Mouse (Mus musculus) kidney, embryonic 14.5 days (tissue): ENCODE data around the gene Ssc4d. TPM values are rescaled to one million over a fixed set of nuclear protein-coding genes. Genes with fewer than 3 reads are reported as not detected.

ENCODE experiments used
- ATAC-seq: fragments of 200-750 bp; cut with Nextera tagmentation; 2 replicates; pipeline ENCODE4 v1.8.0; 2017; ENCODE audit warnings: moderate number of reproducible peaks, mild to moderate bottlenecking, moderate TSS enrichment, moderate library complexity; ENCODE audit not compliant: low FRiP score, low TSS enrichment
- H3K27ac ChIP-seq: fragments of 300-500 bp; sonication (generic); 2 replicates; pipeline ENCODE4 v1.5.1; 2014; ENCODE audit warnings: low read depth, mild to moderate bottlenecking, low read length, moderate library complexity, mixed read lengths
- H3K27me3 ChIP-seq: fragments of 300-500 bp; sonication (generic); 2 replicates; pipeline ENCODE4 v1.6.1; 2014; ENCODE audit warnings: mild to moderate bottlenecking, low read length; ENCODE audit not compliant: control insufficient read depth, insufficient read depth
- H3K36me3 ChIP-seq: fragments of 300-500 bp; sonication (generic); 2 replicates; pipeline ENCODE4 v1.6.1; 2014; ENCODE audit warnings: low read length, mixed read lengths; ENCODE audit not compliant: control insufficient read depth, insufficient read depth
- H3K4me1 ChIP-seq: fragments of 300-500 bp; sonication (generic); 2 replicates; pipeline ENCODE4 v1.6.1; 2014; ENCODE audit warnings: low read length, mixed read lengths; ENCODE audit not compliant: control insufficient read depth, insufficient read depth
- H3K4me2 ChIP-seq: fragments of 300-500 bp; sonication (generic); replicated peaks from 2 replicates; pipeline ENCODE4 v1.6.1; 2014; ENCODE audit warnings: low read depth, mild to moderate bottlenecking, low read length
- H3K4me3 ChIP-seq: fragments of 300-500 bp; sonication (generic); 2 replicates; pipeline ENCODE4 v1.5.1; 2014; ENCODE audit warnings: mild to moderate bottlenecking, low read length
- H3K9ac ChIP-seq: fragments of 300-500 bp; sonication (generic); 2 replicates; pipeline ENCODE4 v1.6.1; 2014; ENCODE audit warnings: low read depth, mild to moderate bottlenecking, low read length, moderate library complexity
- H3K9me3 ChIP-seq: fragments of 300-500 bp; sonication (generic); 2 replicates; pipeline ENCODE4 v1.6.1; 2016; ENCODE audit warnings: low read length; ENCODE audit not compliant: control insufficient read depth
- WGBS: fragments of 180-500 bp; shearing (Covaris S2); extraction: QIAGEN DNeasy Blood & Tissue Kit; methylation state at CpG from one replicate; pipeline ENCODE4 v1.1.7; 2014; 5-methylcytosine and 5-hydroxymethylcytosine counted together
- polyA plus RNA-seq: library from polyadenylated mRNA; unstranded; fragments of >200 nt; fragmentation: Nextera tagmentation; extraction: Ambion mirVana; gene quantifications from 2 replicates; pipeline ENCODE4 v1.2.1, GENCODE M21; 2014

Ssc4d gene
- polyA plus RNA-seq, 1 experiment from 2014 or later = 10.2 TPM

DNA sequence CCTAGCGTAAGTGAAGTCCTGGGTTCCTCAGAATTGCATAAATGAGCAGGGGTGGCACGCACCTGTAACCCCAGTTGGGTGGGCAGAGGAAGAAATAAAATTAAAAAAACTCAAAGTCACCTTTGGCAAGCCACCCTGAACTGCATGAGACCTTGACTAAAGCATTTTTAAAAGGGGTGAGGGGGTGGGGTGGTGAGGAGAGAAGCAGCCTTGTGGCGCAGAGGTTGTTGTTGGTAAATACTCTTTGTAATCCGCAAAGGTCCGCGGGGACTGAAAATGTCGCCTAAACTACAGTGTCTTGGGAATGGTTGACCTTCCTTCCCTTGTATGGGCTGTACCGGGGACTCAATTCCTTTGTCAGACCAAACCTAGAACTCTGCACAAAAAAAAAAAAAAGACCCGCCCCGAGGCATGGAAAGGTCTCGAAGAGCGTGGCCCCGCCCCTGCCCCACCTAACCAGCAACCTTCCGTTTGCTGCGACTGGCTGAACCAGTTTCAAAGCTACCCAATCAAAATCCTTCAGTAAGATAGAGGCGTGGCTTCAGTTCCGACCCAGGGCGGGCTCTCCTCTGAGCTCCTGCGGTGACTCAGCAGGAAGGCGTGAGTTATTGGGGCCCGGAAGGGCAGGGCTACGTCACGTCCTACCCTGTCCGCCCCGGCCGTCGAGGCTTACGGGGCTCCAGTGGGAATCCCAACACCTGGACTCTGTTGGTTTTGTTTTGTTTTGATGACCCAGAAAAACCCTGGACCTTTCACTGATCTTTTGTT, 16.9 kb downstream of the Ssc4d start:
- peak overlapping the region; percentile 34 for H3K9ac ChIP-seq
- 9% methylated on average over 27 of the region's 28 CpGs for WGBS

DNA sequence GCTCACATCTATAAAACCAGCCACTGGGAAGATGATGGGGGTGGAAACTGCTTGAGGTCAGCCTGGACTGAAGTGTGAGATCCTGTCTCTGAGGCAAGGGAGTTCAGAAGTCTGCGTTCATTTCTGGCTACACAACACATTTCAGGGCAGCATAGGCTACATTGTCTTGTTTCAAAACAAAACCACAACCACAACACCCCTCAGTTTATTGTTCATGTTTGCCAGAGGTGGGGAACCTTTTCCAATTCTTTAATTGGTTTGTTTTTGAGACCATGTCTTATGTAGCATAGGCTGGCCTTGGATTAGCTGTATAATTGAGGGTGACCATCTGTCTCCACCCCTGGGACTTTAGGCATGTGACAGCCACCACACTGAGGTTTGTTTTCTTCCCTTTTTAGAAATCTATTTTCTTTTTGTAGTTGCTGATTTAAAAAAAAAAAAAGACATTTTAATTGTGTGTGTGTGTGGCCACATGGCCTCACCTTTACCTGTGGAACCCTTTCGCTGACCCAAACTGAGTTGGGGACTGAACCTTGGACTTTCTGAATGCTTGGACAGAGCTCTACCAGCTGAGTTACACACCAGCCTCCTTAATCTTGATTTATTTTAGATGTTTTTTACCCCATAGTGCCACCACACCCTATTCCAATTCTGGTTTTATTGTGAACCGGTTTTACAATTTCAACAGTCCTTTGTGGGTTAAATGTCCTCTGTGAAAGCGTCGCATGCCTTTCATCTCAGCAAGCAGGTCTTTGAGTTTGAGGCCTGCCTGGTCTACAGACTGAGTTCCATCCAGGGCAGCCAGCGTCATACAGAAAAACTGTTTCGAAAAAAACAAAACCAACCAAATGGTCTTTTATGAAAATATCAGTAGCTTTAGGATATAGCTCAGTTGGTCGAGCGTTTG, 17.8 kb downstream of the Ssc4d start:
- peak overlapping the region; percentile 34; the same call in 1 of the 2 replicates for H3K9ac ChIP-seq
- no peak for ATAC-seq
- peaks cover 9% of the 10 kb centered on the region; the same call in 1 of the 2 replicates for H3K4me1 ChIP-seq
- no peaks in the 10 kb centered on the region for H3K36me3 ChIP-seq
- no peak overlapping the region for H3K4me3 ChIP-seq
- peak overlapping the region; percentile 42 for H3K4me2 ChIP-seq
- no peaks in the 10 kb centered on the region for H3K9me3 ChIP-seq
- WGBS = 83% methylated on average over 9 of the region's 9 CpGs
- H3K27ac ChIP-seq = peak overlapping the region; percentile 90
- H3K27me3 ChIP-seq = no peaks in the 10 kb centered on the region

More for the DNA sequence above, 16.9 kb downstream of the Ssc4d start:
- Histone ChIP-seq H3K9me3 (no peaks in the 10 kb centered on the region), H3K27ac (peak overlapping the region; percentile 90), H3K27me3 (no peaks in the 10 kb centered on the region), H3K4me1 (peaks cover 12% of the 10 kb centered on the region; the same call in 1 of the 2 replicates), H3K4me3 (peak overlapping the region; percentile 18), H3K36me3 (no peaks in the 10 kb centered on the region), H3K4me2 (peak overlapping the region; percentile 42)
- peak; percentile 87 for ATAC-seq

DNA sequence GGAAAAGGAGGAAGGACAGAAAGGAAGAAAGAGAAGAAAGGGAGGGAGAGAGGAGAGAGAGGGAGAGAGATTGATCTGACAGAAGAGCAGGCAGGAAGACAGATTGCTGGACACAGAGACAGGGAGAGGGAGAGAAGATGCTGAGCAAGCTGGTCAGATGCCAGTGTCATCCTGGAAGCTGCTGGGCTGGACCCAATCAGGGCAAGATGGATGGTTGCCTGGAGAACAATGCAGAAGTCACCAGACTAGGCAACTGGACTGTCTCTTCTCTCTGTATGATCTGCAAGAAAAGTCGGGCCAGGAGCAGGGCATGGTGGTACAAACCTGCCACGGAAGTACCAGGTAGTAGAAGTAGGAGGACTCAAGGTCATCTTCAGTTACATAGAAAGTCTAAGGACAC, 21.5 kb downstream of the Ssc4d start:
- ATAC-seq = no peak
- Histone ChIP-seq H3K27me3 (no peaks in the 10 kb centered on the region), H3K36me3 (no peaks in the 10 kb centered on the region), H3K9ac (no peak overlapping the region), H3K27ac (no peak overlapping the region), H3K4me1 (0 out of 2 replicates have a peak, but pooled peaks cover 3% of the 10 kb centered on the region), H3K4me2 (no peak overlapping the region), H3K4me3 (no peak overlapping the region), H3K9me3 (no peaks in the 10 kb centered on the region)
- WGBS = 98% methylated on average over 2 of the region's 2 CpGs

DNA sequence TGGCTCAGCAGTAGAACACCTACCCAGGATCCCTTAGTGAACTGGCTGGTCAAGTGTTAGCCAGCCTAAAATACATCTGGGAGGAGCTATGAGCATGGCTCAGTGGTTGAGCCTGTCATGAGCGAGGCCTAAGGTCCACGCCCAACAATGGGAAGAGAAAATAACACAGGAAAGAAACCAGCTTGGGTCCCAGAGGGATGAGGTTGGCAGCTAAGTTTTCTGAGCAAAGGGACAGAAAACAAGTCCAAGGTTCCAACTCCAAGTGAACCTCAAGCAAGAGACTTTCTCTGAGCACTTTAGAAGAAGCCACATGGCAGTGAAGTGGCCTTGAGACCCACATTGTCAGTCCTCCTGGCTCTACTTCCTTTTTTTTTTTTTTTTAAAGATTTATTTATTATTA, 22.7 kb downstream of the Ssc4d start:
- 92% methylated on average over 2 of the region's 2 CpGs for WGBS

DNA sequence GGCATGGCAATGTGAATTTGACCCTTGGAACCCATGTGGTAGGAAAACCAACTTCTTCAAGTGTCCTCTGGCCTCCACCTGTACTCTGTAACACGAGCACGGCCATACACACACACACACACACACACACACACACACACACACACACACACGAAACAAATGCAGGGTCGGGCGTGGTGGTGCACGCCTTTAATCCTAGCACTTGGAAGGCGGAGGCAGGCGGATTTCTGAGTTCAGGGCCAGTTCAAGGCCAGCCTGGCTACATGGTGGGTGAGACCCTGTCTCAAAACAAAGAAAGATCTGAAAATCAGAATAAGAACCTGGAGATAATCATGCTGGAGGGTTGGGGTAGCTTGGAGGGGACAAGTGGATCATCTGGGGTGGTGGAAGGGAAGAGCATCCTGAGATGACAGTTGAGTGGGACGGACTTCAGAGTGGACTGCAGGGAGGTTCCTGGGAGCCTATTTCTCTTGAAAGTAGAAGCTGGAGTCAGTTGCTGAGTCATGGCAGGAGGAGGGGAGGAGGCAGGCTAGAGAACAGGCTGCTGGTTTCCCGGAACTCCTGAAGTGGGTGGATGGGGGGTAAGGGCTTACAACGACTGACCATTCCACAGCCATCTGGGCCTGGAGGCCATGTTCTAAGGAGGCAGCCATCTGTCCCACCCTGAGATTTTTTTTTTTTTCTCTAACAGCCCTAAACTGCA, 23.5 kb downstream of the Ssc4d start:
- Histone ChIP-seq H3K9ac (no peak overlapping the region), H3K9me3 (no peaks in the 10 kb centered on the region), H3K27ac (no peak overlapping the region), H3K4me1 (no peaks in the 10 kb centered on the region), H3K4me3 (no peak overlapping the region), H3K36me3 (no peaks in the 10 kb centered on the region), H3K27me3 (no peaks in the 10 kb centered on the region), H3K4me2 (no peak overlapping the region)
- WGBS = 74% methylated on average over 11 of the region's 11 CpGs
- no peak for ATAC-seq

More for the DNA sequence above, 22.7 kb downstream of the Ssc4d start:
- ATAC-seq = no peak
- no peak overlapping the region for H3K27ac ChIP-seq
- no peak overlapping the region for H3K4me3 ChIP-seq
- no peak overlapping the region for H3K4me2 ChIP-seq
- H3K27me3 ChIP-seq = no peaks in the 10 kb centered on the region
- no peaks in the 10 kb centered on the region for H3K9me3 ChIP-seq
- H3K9ac ChIP-seq = no peak overlapping the region
- H3K36me3 ChIP-seq = no peaks in the 10 kb centered on the region
- no peaks in the 10 kb centered on the region for H3K4me1 ChIP-seq

DNA sequence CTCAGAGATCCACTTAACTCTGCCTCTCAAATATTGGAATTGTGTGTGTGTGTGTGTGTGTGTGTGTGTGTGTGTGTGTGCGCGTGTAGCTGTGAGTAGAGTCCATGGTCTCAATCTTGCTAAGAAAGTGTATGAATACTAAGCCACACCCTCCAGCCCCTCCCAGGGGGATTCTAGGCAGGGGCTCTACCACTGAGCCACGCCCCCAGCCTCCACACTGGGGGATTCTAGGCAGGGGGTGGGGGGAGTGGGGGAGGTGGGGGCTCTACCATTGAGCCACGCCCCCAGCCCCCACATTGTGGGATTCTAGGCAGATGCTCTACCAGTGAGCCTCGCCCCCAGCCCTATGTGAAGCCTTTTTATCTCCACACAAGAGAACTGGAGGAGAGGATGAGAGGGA, 27.7 kb downstream of the Ssc4d start:
- H3K4me1 ChIP-seq = no peaks in the 10 kb centered on the region
- no peaks in the 10 kb centered on the region for H3K9me3 ChIP-seq
- no peak for ATAC-seq
- no peak overlapping the region for H3K4me2 ChIP-seq
- H3K36me3 ChIP-seq = no peaks in the 10 kb centered on the region
- H3K9ac ChIP-seq = no peak overlapping the region
- H3K4me3 ChIP-seq = no peak overlapping the region
- WGBS = 69% methylated on average over 5 of the region's 5 CpGs
- no peak overlapping the region for H3K27ac ChIP-seq
- no peaks in the 10 kb centered on the region for H3K27me3 ChIP-seq

DNA sequence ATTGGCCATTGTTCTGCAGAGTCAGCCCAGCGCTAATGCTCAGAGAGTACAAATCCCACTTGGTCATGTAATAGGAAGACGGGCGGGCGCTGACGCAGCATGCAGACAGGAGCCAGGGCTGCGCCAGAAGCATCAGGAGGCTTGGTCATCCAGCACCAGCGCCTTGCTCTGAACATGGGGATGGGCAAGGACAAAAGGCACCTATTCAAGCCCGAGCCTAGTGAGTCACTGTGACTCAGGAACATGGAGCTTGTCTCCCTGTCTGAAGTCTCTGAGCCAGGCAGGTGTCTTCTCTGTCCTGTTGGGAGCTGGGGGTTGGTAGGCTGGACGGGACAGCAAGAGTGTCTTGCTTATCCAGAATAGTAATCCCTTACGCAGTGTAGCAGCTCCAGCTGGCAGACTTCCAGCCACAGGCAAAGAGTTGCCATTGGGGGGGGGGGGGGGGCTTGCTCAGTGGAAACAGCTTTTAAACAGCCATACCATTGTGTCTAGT, 28.4 kb downstream of the Ssc4d start:
- Histone ChIP-seq H3K9ac (no peak overlapping the region), H3K4me3 (no peak overlapping the region), H3K27ac (no peak overlapping the region), H3K9me3 (no peaks in the 10 kb centered on the region), H3K36me3 (no peaks in the 10 kb centered on the region), H3K4me1 (no peaks in the 10 kb centered on the region), H3K4me2 (no peak overlapping the region), H3K27me3 (no peaks in the 10 kb centered on the region)
- WGBS = 59% methylated on average over 10 of the region's 10 CpGs
- ATAC-seq = no peak

DNA sequence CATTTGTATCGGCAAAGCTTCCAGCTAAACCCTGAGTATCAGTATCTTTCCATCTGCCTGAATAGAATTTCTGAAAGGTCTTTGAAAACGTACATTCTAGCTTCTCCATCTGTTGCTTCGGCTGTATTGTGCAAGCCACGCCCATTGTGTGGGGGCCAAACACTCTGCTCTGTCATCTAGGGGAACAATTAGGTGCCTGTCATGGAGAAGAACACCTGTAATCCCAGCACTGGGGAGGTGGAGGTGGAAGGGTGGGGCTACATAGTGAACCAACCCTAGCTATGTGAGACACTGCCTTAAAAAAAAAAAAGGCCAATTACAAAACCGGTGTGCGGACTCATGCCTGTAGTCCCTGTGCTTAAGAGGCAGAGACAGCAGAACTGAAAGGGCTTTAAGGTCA, 31.6 kb downstream of the Ssc4d start:
- ATAC-seq = no peak
- Histone ChIP-seq H3K27ac (no peak overlapping the region), H3K36me3 (no peaks in the 10 kb centered on the region), H3K27me3 (no peaks in the 10 kb centered on the region), H3K9ac (no peak overlapping the region), H3K4me1 (no peaks in the 10 kb centered on the region), H3K9me3 (no peaks in the 10 kb centered on the region), H3K4me3 (no peak overlapping the region), H3K4me2 (no peak overlapping the region)
- WGBS = 73% methylated on average over 6 of the region's 6 CpGs
